Mouse (Mus musculus) midbrain, postnatal 0 days (tissue): ENCODE measurements at regions not wholly inside any gene's neighbourhood (a gene's known extent, or its start where the extent isn't known, plus 50 kb on each side); places are given as distances from the start of the nearest gene placed in this dataset.
A peak's percentile ranks its signal among the peaks of the same experiment; 100 is the strongest.

ENCODE experiments used
- ATAC-seq: fragments of 200-750 bp; cut with Nextera tagmentation; 2 replicates; pipeline ENCODE4 v1.8.0; 2017; ENCODE audit warnings: moderate number of reproducible peaks, mild to moderate bottlenecking, moderate TSS enrichment, moderate library complexity; ENCODE audit not compliant: low FRiP score
- DNase-seq: peaks from one replicate; pipeline ENCODE4 v3.0.0-alpha.2; 2015; ENCODE audit warnings: low spot score
- H3K27ac ChIP-seq: fragments of 300-500 bp; sonication (generic); 2 replicates; pipeline ENCODE4 v1.5.1; 2014; ENCODE audit warnings: low read depth, mild to moderate bottlenecking, low read length, mixed read lengths
- H3K27me3 ChIP-seq: fragments of 300-500 bp; sonication (generic); 2 replicates; pipeline ENCODE4 v1.6.1; 2014; ENCODE audit warnings: low read length, control low read depth, mixed read lengths; ENCODE audit not compliant: insufficient read depth
- H3K36me3 ChIP-seq: fragments of 300-500 bp; sonication (generic); 2 replicates; pipeline ENCODE4 v1.6.1; 2014; ENCODE audit warnings: low read length, control low read depth, mixed read lengths; ENCODE audit not compliant: insufficient read depth
- H3K4me1 ChIP-seq: fragments of 300-500 bp; sonication (generic); 2 replicates; pipeline ENCODE4 v1.6.1; 2014; ENCODE audit warnings: mild to moderate bottlenecking, control low read depth, antibody characterized with exemption, low read length, mixed read lengths; ENCODE audit not compliant: insufficient read depth
- H3K4me2 ChIP-seq: fragments of 300-500 bp; sonication (generic); 2 replicates; pipeline ENCODE4 v1.6.1; 2014; ENCODE audit warnings: low read depth, mild to moderate bottlenecking, low read length, mixed read lengths; ENCODE audit not compliant: poor library complexity, severe bottlenecking
- H3K4me3 ChIP-seq: fragments of 300-500 bp; sonication (generic); 2 replicates; pipeline ENCODE4 v1.5.1; 2014; ENCODE audit warnings: low read depth, mild to moderate bottlenecking, low read length, moderate library complexity
- H3K9ac ChIP-seq: fragments of 300-500 bp; sonication (generic); replicated peaks from 2 replicates; pipeline ENCODE4 v1.6.1; 2014; ENCODE audit warnings: mild to moderate bottlenecking, low read length, moderate library complexity, mixed read lengths; ENCODE audit not compliant: poor library complexity, severe bottlenecking
- H3K9me3 ChIP-seq: fragments of 300-500 bp; sonication (generic); 2 replicates; pipeline ENCODE4 v1.6.1; 2016; ENCODE audit warnings: low read length, control low read depth
- CTCF ChIP-seq: IDR thresholded peaks from 2 replicates; pipeline ENCODE4 v1.5.1; 2016; ENCODE audit warnings: antibody characterized with exemption, mild to moderate bottlenecking
- WGBS: fragments of 180-500 bp; shearing (Covaris S2); extraction: QIAGEN DNeasy Blood & Tissue Kit; methylation state at CpG from one replicate; pipeline ENCODE4 v1.1.7; 2014; 5-methylcytosine and 5-hydroxymethylcytosine counted together

- Histone ChIP-seq H3K9me3 (no peaks in the 10 kb centered on the region), H3K9ac (no peak overlapping the region), H3K4me2 (no peak overlapping the region), H3K4me3 (no peak overlapping the region), H3K4me1 (no peaks in the 10 kb centered on the region), H3K36me3 (no peaks in the 10 kb centered on the region), H3K27me3 (no peaks in the 10 kb centered on the region), H3K27ac (no peak overlapping the region)
- WGBS = 71% methylated on average over 5 of the region's 5 CpGs
- ATAC-seq = no peak
- no peak for DNase-seq
- TF ChIP-seq CTCF = no peak
These were observed 381.8 kb upstream of the Prickle1 start for GRCm38 (mm10) chr15:93977494-93977893.

- no peak overlapping the region for H3K27ac ChIP-seq
- H3K27me3 ChIP-seq = no peaks in the 10 kb centered on the region
- H3K9ac ChIP-seq = no peak overlapping the region
- ATAC-seq (no peak), DNase-seq (no peak)
- H3K4me1 ChIP-seq = no peaks in the 10 kb centered on the region
- TF ChIP-seq CTCF = no peak
- H3K36me3 ChIP-seq = no peaks in the 10 kb centered on the region
- no peaks in the 10 kb centered on the region for H3K9me3 ChIP-seq
- H3K4me2 ChIP-seq = no peak overlapping the region
- 86% methylated on average over 7 of the region's 7 CpGs for WGBS
- H3K4me3 ChIP-seq = no peak overlapping the region
These were observed 379.0 kb upstream of the Prickle1 start for GRCm38 (mm10) chr15:93974727-93975126.

GRCm38 (mm10) chr15:93972979-93973378 lies 377.3 kb upstream of the Prickle1 start:
- Histone ChIP-seq H3K27ac (no peak overlapping the region), H3K9me3 (no peaks in the 10 kb centered on the region), H3K9ac (no peak overlapping the region), H3K4me2 (no peak overlapping the region), H3K4me3 (no peak overlapping the region), H3K36me3 (no peaks in the 10 kb centered on the region), H3K4me1 (no peaks in the 10 kb centered on the region), H3K27me3 (no peaks in the 10 kb centered on the region)
- TF ChIP-seq CTCF = no peak
- no peak for ATAC-seq
- no peak for DNase-seq
- WGBS = 87% methylated on average over 5 of the region's 5 CpGs

- Histone ChIP-seq H3K4me1 (no peaks in the 10 kb centered on the region), H3K9me3 (no peaks in the 10 kb centered on the region), H3K27ac (no peak overlapping the region), H3K36me3 (no peaks in the 10 kb centered on the region), H3K4me3 (no peak overlapping the region), H3K4me2 (no peak overlapping the region), H3K9ac (no peak overlapping the region), H3K27me3 (no peaks in the 10 kb centered on the region)
- DNase-seq = no peak
- no peak for TF ChIP-seq CTCF
- ATAC-seq = no peak
These were observed 366.3 kb upstream of the Prickle1 start for GRCm38 (mm10) chr15:93961950-93962349.

GRCm38 (mm10) chr15:93959931-93960330 lies 364.2 kb upstream of the Prickle1 start:
- DNase-seq = no peak

GRCm38 (mm10) chr15:93958086-93958485 lies 362.4 kb upstream of the Prickle1 start:
- 78% methylated on average over 1 of the region's 1 CpGs for WGBS
- ATAC-seq (no peak), DNase-seq (peak; percentile 55)
- no peak overlapping the region for H3K4me2 ChIP-seq
- H3K4me1 ChIP-seq = no peaks in the 10 kb centered on the region
- no peak overlapping the region for H3K27ac ChIP-seq
- no peaks in the 10 kb centered on the region for H3K9me3 ChIP-seq
- no peak for TF ChIP-seq CTCF
- H3K9ac ChIP-seq = no peak overlapping the region
- H3K36me3 ChIP-seq = no peaks in the 10 kb centered on the region
- no peak overlapping the region for H3K4me3 ChIP-seq
- H3K27me3 ChIP-seq = no peaks in the 10 kb centered on the region

More at GRCm38 (mm10) chr15:93959931-93960330, 364.2 kb upstream of the Prickle1 start:
- H3K27ac ChIP-seq = no peak overlapping the region
- no peaks in the 10 kb centered on the region for H3K36me3 ChIP-seq
- H3K27me3 ChIP-seq = no peaks in the 10 kb centered on the region
- no peak overlapping the region for H3K9ac ChIP-seq
- WGBS = 84% methylated on average over 8 of the region's 8 CpGs
- no peak overlapping the region for H3K4me3 ChIP-seq
- no peaks in the 10 kb centered on the region for H3K9me3 ChIP-seq
- no peaks in the 10 kb centered on the region for H3K4me1 ChIP-seq
- no peak for ATAC-seq
- TF ChIP-seq CTCF = no peak
- no peak overlapping the region for H3K4me2 ChIP-seq
